Mouse (Mus musculus): Measurements from ENCODE around the gene Orai3.

DNA sequence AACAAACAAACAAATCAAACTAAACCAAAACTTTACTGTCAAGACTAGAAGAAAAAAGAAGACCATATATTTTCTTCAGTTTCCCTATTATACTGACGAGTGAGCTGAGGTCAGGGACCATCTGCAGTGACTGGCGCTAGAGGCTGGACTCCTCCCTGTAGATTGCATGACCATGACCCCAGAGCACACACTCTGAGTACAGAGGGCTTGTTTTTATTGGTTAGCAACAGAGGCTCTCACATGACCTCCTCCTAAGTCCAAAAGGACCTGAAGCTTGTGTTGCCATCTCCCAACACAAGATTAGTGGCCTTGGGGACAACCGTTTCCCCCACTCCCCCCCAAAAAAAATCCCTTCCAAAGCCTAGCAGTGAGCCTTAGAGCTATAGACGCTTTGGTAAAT lies 44.2 kb downstream of the Orai3 start:
- no peak for TF ChIP-seq CTCF (IDR thresholded peaks at IDR 0.05; ENCODE audit: extremely low read depth, insufficient read depth, insufficient read length, insufficient replicate concordance)
- no peak for TF ChIP-seq POLR2A (IDR thresholded peaks at IDR 0.05; ENCODE audit: low read depth, low read length)
